Mouse (Mus musculus) lung, postnatal 0 days (tissue): ENCODE data around the gene Obp1b. TPM values are rescaled to one million over a fixed set of nuclear protein-coding genes. Genes with fewer than 3 reads are reported as not detected.
"Not testable (repeated sequence)": the region's sequence is repeated elsewhere in the genome, so short reads cannot be mapped to it uniquely, and the experiment has no call there.

Experiments used
- ATAC-seq: fragments of 200-750 bp; cut with Nextera tagmentation; 2 replicates; pipeline ENCODE4 v1.8.0; 2017; ENCODE audit warnings: moderate library complexity
- DNase-seq: peaks from one replicate; pipeline ENCODE4 v3.0.0-alpha.2; 2016; ENCODE audit warnings: low spot score
- H3K27ac ChIP-seq: fragments of 300-500 bp; sonication (generic); 2 replicates; pipeline ENCODE4 v1.5.1; 2014; ENCODE audit warnings: antibody characterized with exemption, mild to moderate bottlenecking, low read length, mixed read lengths
- H3K27me3 ChIP-seq: fragments of 300-500 bp; sonication (generic); replicated peaks from 2 replicates; pipeline ENCODE4 v1.6.1; 2014; ENCODE audit warnings: low read length, mixed read lengths; ENCODE audit not compliant: insufficient read depth
- H3K36me3 ChIP-seq: fragments of 300-500 bp; sonication (generic); 2 replicates; pipeline ENCODE4 v1.6.1; 2014; ENCODE audit warnings: low read length, mixed read lengths; ENCODE audit not compliant: insufficient read depth
- H3K4me1 ChIP-seq: fragments of 300-500 bp; sonication (generic); 2 replicates; pipeline ENCODE4 v1.6.1; 2014; ENCODE audit warnings: antibody characterized with exemption, low read depth, low read length, mixed read lengths; ENCODE audit not compliant: insufficient read depth
- H3K4me2 ChIP-seq: fragments of 300-500 bp; sonication (generic); replicated peaks from 2 replicates; pipeline ENCODE4 v1.6.1; 2014; ENCODE audit warnings: low read depth, mild to moderate bottlenecking, low read length, moderate library complexity, mixed read lengths
- H3K4me3 ChIP-seq: fragments of 300-500 bp; sonication (generic); 2 replicates; pipeline ENCODE4 v1.5.1; 2014; ENCODE audit warnings: low read depth, low read length
- H3K9ac ChIP-seq: fragments of 300-500 bp; sonication (generic); replicated peaks from 2 replicates; pipeline ENCODE4 v1.6.1; 2014; ENCODE audit warnings: low read depth, mild to moderate bottlenecking
- H3K9me3 ChIP-seq: fragments of 300-500 bp; sonication (generic); 2 replicates; pipeline ENCODE4 v1.6.1; 2016; ENCODE audit warnings: low read length, mixed read lengths
- CTCF ChIP-seq: IDR thresholded peaks from 2 replicates; pipeline ENCODE4 v1.5.1; 2016; ENCODE audit warnings: antibody characterized with exemption, mild to moderate bottlenecking
- EP300 ChIP-seq: IDR thresholded peaks from 2 replicates; pipeline ENCODE4 v1.6.1; 2016; ENCODE audit warnings: antibody characterized with exemption, mild to moderate bottlenecking, control low read depth
- WGBS: fragments of 180-500 bp; shearing (Covaris S2); extraction: QIAGEN DNeasy Blood & Tissue Kit; methylation state at CpG from one replicate; pipeline ENCODE4 v1.1.7; 2014; 5-methylcytosine and 5-hydroxymethylcytosine counted together
- polyA plus RNA-seq: library from polyadenylated mRNA; unstranded; fragments of >200 nt; fragmentation: Nextera tagmentation; extraction: Ambion mirVana; gene quantifications from 2 replicates; pipeline ENCODE4 v1.2.1, GENCODE M21; 2015

Obp1b gene
- not detected in 2 replicates for polyA plus RNA-seq

DNA sequence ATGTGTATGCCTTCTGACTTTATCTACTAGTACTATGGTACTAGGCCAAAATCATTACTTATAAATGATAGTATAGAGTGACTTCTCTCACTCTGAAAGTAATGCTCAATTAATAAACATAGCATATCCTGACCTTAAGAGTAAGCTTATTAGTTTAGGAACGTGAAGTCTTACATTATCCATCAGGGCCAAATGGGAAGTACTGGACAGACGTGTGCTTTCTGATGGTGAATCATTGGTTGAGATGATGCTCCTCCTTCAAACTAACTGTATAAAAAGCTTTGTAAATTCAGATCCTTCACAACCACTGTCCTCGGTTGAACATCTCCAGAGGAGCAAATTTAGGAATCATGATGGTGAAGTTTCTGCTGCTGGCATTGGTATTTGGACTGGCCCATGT is at the start of gene Obp1b:
Gene Obp1b, plus strand, starts transcription at position 301 of the 400 bp plus-strand sequence.
- not testable (repeated sequence) for H3K36me3 ChIP-seq, H3K4me3 ChIP-seq, DNase-seq, H3K9ac ChIP-seq, H3K9me3 ChIP-seq, H3K4me1 ChIP-seq, ATAC-seq, H3K27me3 ChIP-seq, H3K4me2 ChIP-seq, H3K27ac ChIP-seq
- no CpG with 5 or more reads among the region's 3 CpGs for WGBS

GRCm38 (mm10) chrX:78202220-78202619 is 15.6 kb downstream of the Obp1b start:
- ATAC-seq = not testable (repeated sequence)

GRCm38 (mm10) chrX:78202829-78203228 is 16.3 kb downstream of the Obp1b start:
- Histone ChIP-seq H3K27me3 (no peaks in the 10 kb centered on the region), H3K9me3 (no peaks in the 10 kb centered on the region), H3K9ac (no peak overlapping the region), H3K4me3 (no peak overlapping the region), H3K27ac (no peak overlapping the region), H3K36me3 (no peaks in the 10 kb centered on the region), H3K4me1 (no peaks in the 10 kb centered on the region), H3K4me2 (no peak overlapping the region)
- DNase-seq = no peak
- 93% methylated on average over 5 of the region's 5 CpGs for WGBS
- TF ChIP-seq CTCF (no peak), EP300 (no peak)
- ATAC-seq = no peak

More at GRCm38 (mm10) chrX:78202220-78202619, 15.6 kb downstream of the Obp1b start:
- H3K4me1 ChIP-seq, H3K9me3 ChIP-seq, H3K9ac ChIP-seq, DNase-seq, H3K36me3 ChIP-seq, H3K4me3 ChIP-seq, H3K27ac ChIP-seq, H3K4me2 ChIP-seq, H3K27me3 ChIP-seq: not testable (repeated sequence)
- 46% methylated on average over 1 of the region's 1 CpGs for WGBS

Other genes with a start within 250 kb of the Obp1b start
- gene Obp1a, start 95.4 kb upstream of the Obp1b start, polyA plus RNA-seq = not detected in 2 replicates
- not detected in 2 replicates for gene Gm5938, start 61.3 kb upstream of the Obp1b start, polyA plus RNA-seq
- gene Gm14743, start 59.1 kb downstream of the Obp1b start, polyA plus RNA-seq = not detected in 2 replicates
- gene 4930480E11Rik, start 182.9 kb downstream of the Obp1b start, polyA plus RNA-seq = not detected in 2 replicates